Mouse (Mus musculus): ENCODE results near the gene Myof. TPM values are rescaled to one million over a fixed set of nuclear protein-coding genes. Genes with fewer than 3 reads are reported as not detected.

Myof gene
- polyA plus RNA-seq, 1 experiment: 8.1 TPM

DNA sequence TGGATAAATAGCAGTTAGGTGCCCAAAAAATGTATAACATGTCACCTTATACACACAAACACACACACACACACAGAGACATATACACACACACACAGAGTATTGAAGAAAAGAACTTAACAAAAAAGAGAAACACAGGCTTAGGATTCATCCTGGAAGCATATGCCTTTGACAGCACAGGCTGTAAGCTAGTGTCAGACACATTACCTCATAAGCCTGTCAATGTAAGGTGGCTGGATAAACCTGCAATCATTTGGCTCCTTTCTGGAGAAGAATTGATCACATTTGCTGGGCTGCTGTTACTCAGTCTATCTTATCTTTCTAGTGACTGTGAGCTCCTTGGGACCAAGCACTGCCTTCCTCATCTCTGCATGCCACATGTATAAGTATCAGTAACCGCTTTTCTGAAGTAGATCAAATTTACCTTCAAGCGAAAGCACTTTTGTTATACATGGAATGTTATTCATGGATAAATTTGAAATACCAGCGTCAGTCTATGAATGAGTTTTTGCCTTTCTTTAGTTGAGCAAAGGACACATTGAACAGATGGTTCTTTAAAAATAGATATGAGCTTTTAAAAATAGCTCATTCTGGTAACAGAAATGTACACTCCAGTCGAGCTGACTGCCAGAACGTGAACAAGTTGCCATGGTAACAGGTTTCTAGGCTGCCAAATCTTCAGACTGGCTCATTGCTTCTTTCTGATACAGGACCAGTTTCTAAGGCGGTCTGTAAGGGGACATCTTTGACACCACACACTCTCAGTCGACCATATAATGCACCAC lies 51.8 kb downstream of the Myof start:
- DNase-seq: no peak
- Histone ChIP-seq H3K27ac (ENCODE audit: control insufficient read depth, insufficient read depth, low read length) (no peak overlapping the region), H3K36me3 (ENCODE audit: control insufficient read depth, insufficient read depth, low read length) (no peaks in the 10 kb centered on the region), H3K4me3 (ENCODE audit: control insufficient read depth, insufficient read depth, low read length) (no peak overlapping the region), H3K27me3 (ENCODE audit: control insufficient read depth, insufficient read depth, low read length) (no peaks in the 10 kb centered on the region), H3K4me1 (replicated peaks; ENCODE audit: control insufficient read depth, insufficient read depth, low read length) (no peaks in the 10 kb centered on the region)
- no peak for TF ChIP-seq POLR2A (IDR thresholded peaks at IDR 0.05; ENCODE audit: control insufficient read depth, extremely low read depth, insufficient read depth, low read length, poor library complexity)
- no peak for TF ChIP-seq CTCF (IDR thresholded peaks at IDR 0.05; ENCODE audit: borderline replicate concordance, control insufficient read depth, extremely low read depth, insufficient read depth, low read length, poor library complexity)
- WGBS: 53% methylated on average over 7 of the region's 7 CpGs

- no peak for TF ChIP-seq POLR2A (IDR thresholded peaks at IDR 0.05; ENCODE audit: control insufficient read depth, extremely low read depth, insufficient read depth, low read length, poor library complexity)
- no peak for TF ChIP-seq CTCF (IDR thresholded peaks at IDR 0.05; ENCODE audit: borderline replicate concordance, control insufficient read depth, extremely low read depth, insufficient read depth, low read length, poor library complexity)
- WGBS: 92% methylated on average over 2 of the region's 2 CpGs
- Histone ChIP-seq H3K4me3 (ENCODE audit: control insufficient read depth, insufficient read depth, low read length) (no peak overlapping the region), H3K4me1 (replicated peaks; ENCODE audit: control insufficient read depth, insufficient read depth, low read length) (no peaks in the 10 kb centered on the region), H3K27ac (ENCODE audit: control insufficient read depth, insufficient read depth, low read length) (no peak overlapping the region), H3K27me3 (ENCODE audit: control insufficient read depth, insufficient read depth, low read length) (no peaks in the 10 kb centered on the region), H3K36me3 (ENCODE audit: control insufficient read depth, insufficient read depth, low read length) (no peaks in the 10 kb centered on the region)
- DNase-seq: no peak
Observed at GRCm38 (mm10) chr19:37989971-37990370, 53.4 kb downstream of the Myof start.

DNA sequence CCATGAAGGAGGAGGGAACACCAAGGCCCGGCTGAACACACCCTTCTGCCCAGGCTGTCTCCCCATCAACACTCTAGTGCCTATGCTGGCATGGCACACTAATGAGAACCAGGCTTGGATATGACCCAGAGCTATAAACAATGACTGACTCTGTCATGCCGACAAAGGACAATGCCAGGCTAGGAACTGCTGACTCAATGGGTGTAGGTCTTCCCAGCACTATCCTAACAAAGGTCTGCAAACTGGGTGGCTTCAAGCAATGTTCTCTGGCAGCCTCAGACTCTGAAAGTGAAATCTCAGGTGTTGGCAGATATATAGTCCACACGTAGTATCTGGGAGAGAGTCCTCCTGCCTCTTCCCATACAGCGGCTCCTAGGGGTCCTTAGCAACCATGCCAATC lies 55.2 kb downstream of the Myof start:
- H3K27me3 ChIP-seq (ENCODE audit: control insufficient read depth, insufficient read depth, low read length): no peaks in the 10 kb centered on the region
- H3K4me3 ChIP-seq (ENCODE audit: control insufficient read depth, insufficient read depth, low read length): no peak overlapping the region
- no peak for TF ChIP-seq CTCF (IDR thresholded peaks at IDR 0.05; ENCODE audit: borderline replicate concordance, control insufficient read depth, extremely low read depth, insufficient read depth, low read length, poor library complexity)
- no peak for TF ChIP-seq POLR2A (IDR thresholded peaks at IDR 0.05; ENCODE audit: control insufficient read depth, extremely low read depth, insufficient read depth, low read length, poor library complexity)
- WGBS: 96% methylated on average over 4 of the region's 4 CpGs
- no peaks in the 10 kb centered on the region for H3K36me3 ChIP-seq (ENCODE audit: control insufficient read depth, insufficient read depth, low read length)
- H3K27ac ChIP-seq (ENCODE audit: control insufficient read depth, insufficient read depth, low read length): no peak overlapping the region
- H3K4me1 ChIP-seq (replicated peaks; ENCODE audit: control insufficient read depth, insufficient read depth, low read length): no peaks in the 10 kb centered on the region
- no peak for DNase-seq

GRCm38 (mm10) chr19:37985730-37986129 lies 57.6 kb downstream of the Myof start:
- TF ChIP-seq CTCF (IDR thresholded peaks at IDR 0.05; ENCODE audit: borderline replicate concordance, control insufficient read depth, extremely low read depth, insufficient read depth, low read length, poor library complexity): no peak
- no peak for TF ChIP-seq POLR2A (IDR thresholded peaks at IDR 0.05; ENCODE audit: control insufficient read depth, extremely low read depth, insufficient read depth, low read length, poor library complexity)
- DNase-seq: no peak
- no peak overlapping the region for H3K27ac ChIP-seq (ENCODE audit: control insufficient read depth, insufficient read depth, low read length)
- H3K4me3 ChIP-seq (ENCODE audit: control insufficient read depth, insufficient read depth, low read length): no peak overlapping the region
- H3K36me3 ChIP-seq (ENCODE audit: control insufficient read depth, insufficient read depth, low read length): no peaks in the 10 kb centered on the region
- no peaks in the 10 kb centered on the region for H3K4me1 ChIP-seq (replicated peaks; ENCODE audit: control insufficient read depth, insufficient read depth, low read length)
- 89% methylated on average over 16 of the region's 16 CpGs for WGBS
- H3K27me3 ChIP-seq (ENCODE audit: control insufficient read depth, insufficient read depth, low read length): no peaks in the 10 kb centered on the region

- Histone ChIP-seq H3K4me3 (ENCODE audit: control insufficient read depth, insufficient read depth, low read length) (no peak overlapping the region), H3K36me3 (ENCODE audit: control insufficient read depth, insufficient read depth, low read length) (no peaks in the 10 kb centered on the region), H3K27me3 (ENCODE audit: control insufficient read depth, insufficient read depth, low read length) (no peaks in the 10 kb centered on the region), H3K4me1 (replicated peaks; ENCODE audit: control insufficient read depth, insufficient read depth, low read length) (no peaks in the 10 kb centered on the region), H3K27ac (ENCODE audit: control insufficient read depth, insufficient read depth, low read length) (no peak overlapping the region)
- 97% methylated on average over 5 of the region's 5 CpGs for WGBS
- no peak for DNase-seq
- TF ChIP-seq POLR2A (IDR thresholded peaks at IDR 0.05; ENCODE audit: control insufficient read depth, extremely low read depth, insufficient read depth, low read length, poor library complexity) (no peak), CTCF (IDR thresholded peaks at IDR 0.05; ENCODE audit: borderline replicate concordance, control insufficient read depth, extremely low read depth, insufficient read depth, low read length, poor library complexity) (no peak)
Observed at GRCm38 (mm10) chr19:37975951-37976350, 67.4 kb downstream of the Myof start.

DNA sequence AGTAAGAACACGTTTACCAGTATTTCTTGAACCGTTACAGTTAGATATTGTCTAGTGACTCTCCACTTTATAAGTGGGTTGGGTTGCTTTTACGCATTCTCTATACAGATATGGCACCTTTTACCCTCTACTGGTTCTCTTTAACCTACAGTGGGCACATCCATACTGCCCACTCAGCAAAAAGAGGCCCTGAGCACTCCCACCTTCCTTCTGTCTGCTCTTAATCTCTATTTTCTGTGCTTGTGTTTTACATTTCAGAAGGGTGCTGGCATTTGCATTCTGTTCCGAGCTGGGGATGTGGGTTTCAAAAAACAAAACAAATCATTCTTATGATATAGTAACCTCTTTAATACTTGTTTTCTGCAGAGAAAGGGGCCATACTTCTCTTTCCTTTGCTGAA lies 72.8 kb downstream of the Myof start:
- DNase-seq: no peak
- Histone ChIP-seq H3K27me3 (ENCODE audit: control insufficient read depth, insufficient read depth, low read length) (no peaks in the 10 kb centered on the region), H3K27ac (ENCODE audit: control insufficient read depth, insufficient read depth, low read length) (no peak overlapping the region), H3K4me1 (replicated peaks; ENCODE audit: control insufficient read depth, insufficient read depth, low read length) (peaks cover 6% of the 10 kb centered on the region; the same call in 1 of the 2 replicates), H3K4me3 (ENCODE audit: control insufficient read depth, insufficient read depth, low read length) (no peak overlapping the region), H3K36me3 (ENCODE audit: control insufficient read depth, insufficient read depth, low read length) (no peaks in the 10 kb centered on the region)
- no peak for TF ChIP-seq CTCF (IDR thresholded peaks at IDR 0.05; ENCODE audit: borderline replicate concordance, control insufficient read depth, extremely low read depth, insufficient read depth, low read length, poor library complexity)
- TF ChIP-seq POLR2A (IDR thresholded peaks at IDR 0.05; ENCODE audit: control insufficient read depth, extremely low read depth, insufficient read depth, low read length, poor library complexity): no peak
- WGBS: 68% methylated on average over 4 of the region's 4 CpGs
